Mouse (Mus musculus) MEL (cell line): ENCODE results near the gene Arrdc3. TPM values are rescaled to one million over a fixed set of nuclear protein-coding genes. Genes with fewer than 3 reads are reported as not detected.

ENCODE experiments used
- DNase-seq: peaks from one replicate; pipeline ENCODE4 v3.0.0; 2011; ENCODE audit warnings: low read depth, low spot score
- H3K27ac ChIP-seq: 2 replicates; pipeline ENCODE4 v1.5.1; 2012; ENCODE audit warnings: low read depth, mild to moderate bottlenecking, control low read depth, low read length, moderate library complexity; ENCODE audit not compliant: control insufficient read depth
- H3K27me3 ChIP-seq, 2 experiments: fragments of 150-350 bp in 1 of 2; sonication (generic) in 1 of 2; 2 replicates each; pipeline ENCODE4 v1.6.1; 2012; ENCODE audit warnings: low read length in 2 of 2, mild to moderate bottlenecking in 2 of 2, improper control_type of control experiment in 1 of 2, moderate library complexity in 1 of 2; ENCODE audit not compliant: insufficient read depth in 2 of 2, control insufficient read depth in 1 of 2
- H3K36me3 ChIP-seq, 2 experiments: 2 replicates each; pipeline ENCODE4 v1.6.1; 2012 to 2014; ENCODE audit warnings: low read length in 2 of 2, improper control_type of control experiment in 1 of 2, inconsistent platforms in 1 of 2, mild to moderate bottlenecking in 1 of 2; ENCODE audit not compliant: insufficient read depth in 2 of 2, control insufficient read depth in 1 of 2
- H3K4me1 ChIP-seq, 2 experiments: fragments of 150-350 bp in 1 of 2; sonication (generic) in 1 of 2; 2 replicates each; pipeline ENCODE4 v1.6.1; 2012; ENCODE audit warnings: low read length in 2 of 2, improper control_type of control experiment in 1 of 2, mild to moderate bottlenecking in 1 of 2; ENCODE audit not compliant: insufficient read depth in 2 of 2, control insufficient read depth in 1 of 2
- H3K4me3 ChIP-seq, 2 experiments: fragments of 150-350 bp in 1 of 2; sonication (generic) in 1 of 2; 2 replicates each; pipeline ENCODE4 v1.5.1; 2012; ENCODE audit warnings: low read depth in 2 of 2, low read length in 2 of 2, mild to moderate bottlenecking in 2 of 2, moderate library complexity in 2 of 2, control low read depth in 1 of 2, improper control_type of control experiment in 1 of 2; ENCODE audit not compliant: control insufficient read depth in 1 of 2, insufficient read depth in 1 of 2
- H3K79me2 ChIP-seq: 2 replicates; pipeline ENCODE4 v1.6.1; 2012; ENCODE audit warnings: mild to moderate bottlenecking, low read length, moderate library complexity; ENCODE audit not compliant: control insufficient read depth, poor library complexity, insufficient read depth
- H3K9ac ChIP-seq: 2 replicates; pipeline ENCODE4 v1.6.1; 2012; ENCODE audit warnings: low read depth, mild to moderate bottlenecking, control low read depth, low read length, moderate library complexity; ENCODE audit not compliant: control insufficient read depth, poor library complexity, severe bottlenecking
- H3K9me3 ChIP-seq: fragments of 150-350 bp; sonication (generic); replicated peaks from 2 replicates; pipeline ENCODE4 v1.6.1; 2012; ENCODE audit warnings: mild to moderate bottlenecking, low read length, improper control_type of control experiment, moderate library complexity; ENCODE audit not compliant: insufficient read depth
- CTCF ChIP-seq, 3 experiments: IDR thresholded peaks in 2 of 3; conservative IDR thresholded peaks in 1 of 3; 2 replicates each; pipeline ENCODE4 v1.5.1; 2011 to 2012; ENCODE audit warnings: low read length in 3 of 3, low read depth in 2 of 3, mild to moderate bottlenecking in 2 of 3, improper control_type of control experiment in 1 of 3, inconsistent platforms in 1 of 3, mixed read lengths in 1 of 3, moderate library complexity in 1 of 3; ENCODE audit not compliant: control insufficient read depth in 1 of 3, insufficient read depth in 1 of 3, poor library complexity in 1 of 3, severe bottlenecking in 1 of 3
- E2F4 ChIP-seq: IDR thresholded peaks from 2 replicates; pipeline ENCODE4 v1.6.1; 2011; ENCODE audit warnings: low read depth, low read length, improper control_type of control experiment, borderline replicate concordance
- ELF1 ChIP-seq: IDR thresholded peaks from 2 replicates; pipeline ENCODE4 v1.6.1; 2014; ENCODE audit warnings: low read depth, mild to moderate bottlenecking, inconsistent platforms, low read length, improper control_type of control experiment, moderate library complexity
- JUND ChIP-seq: IDR thresholded peaks from 2 replicates; pipeline ENCODE4 v1.6.1; 2011; ENCODE audit warnings: low read depth, mild to moderate bottlenecking, improper control_type of control experiment, low read length
- MAX ChIP-seq: IDR thresholded peaks from 2 replicates; pipeline ENCODE4 v1.6.1; 2011; ENCODE audit warnings: low read length, improper control_type of control experiment
- MAZ ChIP-seq: IDR thresholded peaks from 2 replicates; pipeline ENCODE4 v1.6.1; 2012; ENCODE audit warnings: low read depth, mild to moderate bottlenecking, inconsistent platforms, low read length, improper control_type of control experiment
- MEF2A ChIP-seq: IDR thresholded peaks from 2 replicates; pipeline ENCODE4 v1.6.1; 2014; ENCODE audit warnings: low read depth, mild to moderate bottlenecking, inconsistent platforms, low read length, improper control_type of control experiment; ENCODE audit not compliant: poor library complexity, insufficient replicate concordance, severe bottlenecking; ENCODE audit errors: extremely low read depth
- MYB ChIP-seq: IDR thresholded peaks from 2 replicates; pipeline ENCODE4 v1.6.1; 2011; ENCODE audit warnings: mild to moderate bottlenecking, low read depth, low read length, improper control_type of control experiment
- NELFE ChIP-seq: IDR thresholded peaks from 2 replicates; pipeline ENCODE4 v1.6.1; 2011; ENCODE audit warnings: low read depth, low read length, improper control_type of control experiment
- NRF1 ChIP-seq: IDR thresholded peaks from 2 replicates; pipeline ENCODE4 v1.6.1; 2014; ENCODE audit warnings: low read depth, mild to moderate bottlenecking, inconsistent platforms, low read length, improper control_type of control experiment, moderate library complexity; ENCODE audit not compliant: poor library complexity, insufficient read depth, severe bottlenecking
- POLR2AphosphoS2 ChIP-seq: IDR thresholded peaks from 2 replicates; pipeline ENCODE4 v1.6.1; 2011; ENCODE audit warnings: low read length, improper control_type of control experiment
- RAD21 ChIP-seq: IDR thresholded peaks from 2 replicates; pipeline ENCODE4 v1.6.1; 2011; ENCODE audit warnings: mild to moderate bottlenecking, low read depth, low read length, improper control_type of control experiment
- RCOR1 ChIP-seq: IDR thresholded peaks from 2 replicates; pipeline ENCODE4 v1.6.1; 2012; ENCODE audit warnings: low read depth, mild to moderate bottlenecking, inconsistent platforms, low read length, improper control_type of control experiment
- SIN3A ChIP-seq: IDR thresholded peaks from 2 replicates; pipeline ENCODE4 v1.6.1; 2012; ENCODE audit warnings: low read length, improper control_type of control experiment, inconsistent platforms
- SMC3 ChIP-seq: IDR thresholded peaks from 2 replicates; pipeline ENCODE4 v1.6.1; 2011; ENCODE audit warnings: low read depth, low read length, improper control_type of control experiment
- TAL1 ChIP-seq: IDR thresholded peaks from 2 replicates; pipeline ENCODE4 v1.6.1; 2012; ENCODE audit warnings: mild to moderate bottlenecking, inconsistent platforms, low read length, moderate library complexity, mixed read lengths
- UBTF ChIP-seq: IDR thresholded peaks from 2 replicates; pipeline ENCODE4 v1.6.1; 2012; ENCODE audit warnings: low read depth, mild to moderate bottlenecking, inconsistent platforms, low read length, improper control_type of control experiment, moderate library complexity, borderline replicate concordance; ENCODE audit not compliant: insufficient read depth
- USF1 ChIP-seq: IDR thresholded peaks from 2 replicates; pipeline ENCODE4 v1.6.1; 2014; ENCODE audit warnings: low read depth, mild to moderate bottlenecking, inconsistent platforms, low read length, improper control_type of control experiment, moderate library complexity
- ZMIZ1 ChIP-seq: IDR thresholded peaks from 2 replicates; pipeline ENCODE4 v1.6.1; 2012; ENCODE audit warnings: low read depth, mild to moderate bottlenecking, inconsistent platforms, low read length, improper control_type of control experiment, moderate library complexity
- polyA plus RNA-seq, 2 experiments: library from polyadenylated mRNA; stranded (reverse) in 1 of 2; unstranded in 1 of 2; fragments of >175 nt in 1 of 2; fragments of >200 nt in 1 of 2; gene quantifications; 2 replicates each; pipeline versions ENCODE4 v1.2.1 to v1.2.4; 2012; ENCODE audit warnings: low replicate concordance in 2 of 2, low read depth in 1 of 2; ENCODE audit not compliant: insufficient read length in 2 of 2, insufficient read depth in 1 of 2, missing spikeins in 1 of 2
- total RNA-seq: library from RNA; depleted of rRNA; stranded (reverse); fragments of 300-350 nt; gene quantifications from 2 replicates; pipeline ENCODE4 v1.2.3, GENCODE M21; 2012

Gene Arrdc3
- total and polyA plus RNA-seq, 3 experiments, result 1.5 to 3.5 TPM; not detected in 1

DNA sequence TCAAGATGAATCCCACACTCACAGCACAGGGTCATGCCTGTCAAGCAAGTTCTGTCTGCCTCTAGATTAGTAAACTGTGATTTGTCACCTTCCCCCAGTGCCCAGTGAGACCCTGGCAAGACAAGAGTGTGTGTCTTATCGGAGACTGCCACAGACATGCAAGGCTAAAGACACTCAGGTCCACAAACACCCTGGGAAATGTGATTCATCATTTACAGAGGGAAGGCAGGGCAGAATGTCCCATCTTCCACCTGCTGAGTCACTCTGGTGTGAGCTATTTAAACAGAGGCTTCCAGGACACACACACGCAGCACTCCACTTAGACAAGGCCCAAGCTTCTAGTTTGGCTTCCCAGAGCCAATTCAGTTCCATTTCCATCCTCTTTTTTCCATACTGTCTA, 53.2 kb downstream of the Arrdc3 start:
- no peaks in the 10 kb centered on the region for H3K9me3 ChIP-seq
- DNase-seq, result no peak
- H3K27me3 ChIP-seq, result no peaks in the 10 kb centered on the region
- H3K4me3 ChIP-seq, result no peak overlapping the region
- no peak overlapping the region for H3K9ac ChIP-seq
- H3K27ac ChIP-seq, result no peak overlapping the region
- peaks cover 0 to 7% of the 10 kb centered on the region in 2 experiments; a peak in 2 of 4 replicates for H3K36me3 ChIP-seq
- peaks cover 0 to 12% of the 10 kb centered on the region in 2 experiments; a peak in 2 of 4 replicates for H3K4me1 ChIP-seq
- 0 out of 2 replicates have a peak, but pooled peaks have one; percentile 4 for TF ChIP-seq TAL1
- TF ChIP-seq POLR2AphosphoS2, result no peak
- no peak for TF ChIP-seq USF1
- H3K79me2 ChIP-seq, result no peaks in the 10 kb centered on the region

DNA sequence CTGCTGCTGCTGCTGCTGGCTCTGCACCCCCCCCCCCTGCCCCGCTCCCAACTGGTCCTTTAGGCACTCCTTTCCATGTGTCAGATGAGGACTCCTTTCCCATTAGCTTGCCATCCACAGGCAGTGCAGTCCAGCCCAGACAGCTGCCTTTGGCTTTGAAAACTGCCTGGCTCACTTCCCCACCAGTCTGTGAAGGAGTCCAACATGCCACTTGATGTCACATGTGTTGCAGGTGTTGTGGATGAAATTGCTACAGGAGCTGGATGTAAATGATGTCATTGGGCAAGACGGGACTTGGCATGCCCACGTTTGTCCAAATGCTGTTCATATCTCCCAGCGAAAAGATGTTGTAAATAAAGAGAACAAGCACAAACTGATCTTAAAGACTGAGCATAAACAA, 56.0 kb downstream of the Arrdc3 start:
- no peak for TF ChIP-seq NRF1
- no peak for TF ChIP-seq NELFE
- no peak for TF ChIP-seq MYB
- TF ChIP-seq SMC3, result no peak
- no peak for TF ChIP-seq MEF2A
- no peak for TF ChIP-seq E2F4
- TF ChIP-seq JUND, result no peak
- no peak for TF ChIP-seq MAX
- TF ChIP-seq SIN3A, result no peak
- TF ChIP-seq RAD21, result no peak
- no peak for TF ChIP-seq CTCF (IDR thresholded peaks at IDR 0.05 in 2 of 3, conservative IDR thresholded peaks at IDR 0.05 in 1 of 3; ENCODE audit: control insufficient read depth in 1 of 3, insufficient read depth in 1 of 3, low read depth in 2 of 3, low read length in 3 of 3, poor library complexity in 1 of 3, severe bottlenecking in 1 of 3)
- TF ChIP-seq ELF1, result no peak
- TF ChIP-seq ZMIZ1, result no peak
- TF ChIP-seq UBTF, result no peak
- TF ChIP-seq MAZ, result no peak
- no peak for TF ChIP-seq RCOR1
- H3K79me2 ChIP-seq, result no peaks in the 10 kb centered on the region

More for the DNA sequence above, 56.0 kb downstream of the Arrdc3 start:
- H3K27ac ChIP-seq, result no peak overlapping the region
- DNase-seq, result no peak
- H3K4me1 ChIP-seq, result no peaks in the 10 kb centered on the region; a peak in 2 of 4 replicates
- H3K9ac ChIP-seq, result no peak overlapping the region
- H3K36me3 ChIP-seq, result no peaks in the 10 kb centered on the region
- no peaks in the 10 kb centered on the region for H3K27me3 ChIP-seq
- no peaks in the 10 kb centered on the region for H3K9me3 ChIP-seq
- H3K4me3 ChIP-seq, result no peak overlapping the region
